Mouse (Mus musculus): ENCODE measurements at regions not wholly inside any gene's neighbourhood (a gene's known extent, or its start where the extent isn't known, plus 50 kb on each side); places are given as distances from the start of the nearest gene placed in this dataset.

DNA sequence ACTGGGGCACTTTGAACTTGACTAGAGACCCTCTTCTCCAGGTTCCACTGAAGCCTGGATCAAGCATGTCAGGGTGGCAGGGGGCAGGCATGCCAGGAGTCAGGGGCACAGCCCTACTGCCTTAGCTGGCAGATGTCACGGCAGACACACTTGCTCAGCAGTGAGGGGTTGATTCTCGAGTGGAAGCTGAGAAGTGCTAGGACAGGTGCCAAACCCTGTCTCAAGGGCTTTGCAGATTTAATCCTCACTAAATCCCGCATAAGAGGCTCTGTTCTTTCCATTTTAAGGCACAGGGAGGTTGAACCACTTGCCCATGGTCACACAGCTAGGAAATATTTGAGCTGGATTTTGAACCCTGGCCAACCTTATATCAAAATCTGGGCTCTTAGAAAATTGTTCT is 223.5 kb upstream of the Mvb12b start:
- no peaks in the 10 kb centered on the region for H3K9me3 ChIP-seq (ENCODE audit: control insufficient read depth, low read length)
- 39% methylated on average over 3 of the region's 3 CpGs for WGBS
- peak; percentile 34 for DNase-seq (ENCODE audit: low spot score)
- H3K9ac ChIP-seq (ENCODE audit: low read depth, low read length) = no peak overlapping the region
- no peak overlapping the region for H3K4me2 ChIP-seq (ENCODE audit: low read depth, low read length)
- H3K4me1 ChIP-seq (ENCODE audit: control insufficient read depth, insufficient read depth, low read length) = no peaks in the 10 kb centered on the region; the same call in 1 of the 2 replicates
- ATAC-seq (ENCODE audit: low read depth) = no peak
- 0 out of 2 replicates have a peak, but pooled peaks cover 5% of the 10 kb centered on the region for H3K27me3 ChIP-seq (replicated peaks; ENCODE audit: control insufficient read depth, insufficient read depth, low read length)
- H3K4me3 ChIP-seq (ENCODE audit: low read depth, low read length) = no peak overlapping the region
- H3K27ac ChIP-seq (replicated peaks; ENCODE audit: low read depth, low read length) = no peak overlapping the region
- no peaks in the 10 kb centered on the region for H3K36me3 ChIP-seq (ENCODE audit: control insufficient read depth, insufficient read depth, low read length)

DNA sequence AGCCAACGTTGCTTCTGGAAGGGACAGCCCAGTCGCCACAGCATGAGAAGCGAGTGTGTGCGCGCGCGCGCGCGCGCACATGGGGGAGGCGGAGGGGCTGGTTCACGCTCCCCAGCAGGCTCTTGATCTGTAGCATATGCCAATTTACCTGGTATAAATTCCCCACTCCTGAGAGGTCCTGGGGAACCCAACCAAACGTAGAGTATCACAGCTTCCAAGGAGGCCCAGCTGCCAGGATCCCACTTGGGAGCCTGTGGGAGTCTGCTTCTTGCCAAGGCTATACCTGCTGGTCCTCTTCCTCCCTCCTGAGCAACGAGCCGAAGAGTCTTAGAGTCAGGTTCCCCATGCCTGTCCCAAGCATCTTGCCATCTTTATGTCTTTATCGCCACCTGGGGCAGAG is 222.8 kb upstream of the Mvb12b start:
- ATAC-seq (ENCODE audit: low read depth) = no peak
- Histone ChIP-seq H3K4me2 (ENCODE audit: low read depth, low read length) (no peak overlapping the region), H3K27ac (replicated peaks; ENCODE audit: low read depth, low read length) (no peak overlapping the region), H3K27me3 (replicated peaks; ENCODE audit: control insufficient read depth, insufficient read depth, low read length) (0 out of 2 replicates have a peak, but pooled peaks cover 5% of the 10 kb centered on the region), H3K9me3 (ENCODE audit: control insufficient read depth, low read length) (no peaks in the 10 kb centered on the region), H3K4me1 (ENCODE audit: control insufficient read depth, insufficient read depth, low read length) (no peaks in the 10 kb centered on the region; the same call in 1 of the 2 replicates), H3K4me3 (ENCODE audit: low read depth, low read length) (no peak overlapping the region), H3K36me3 (ENCODE audit: control insufficient read depth, insufficient read depth, low read length) (no peaks in the 10 kb centered on the region), H3K9ac (ENCODE audit: low read depth, low read length) (no peak overlapping the region)
- 81% methylated on average over 17 of the region's 17 CpGs for WGBS
- no peak for DNase-seq (ENCODE audit: low spot score)

- Histone ChIP-seq H3K4me1 (ENCODE audit: control insufficient read depth, insufficient read depth, low read length) (no peaks in the 10 kb centered on the region; the same call in 1 of the 2 replicates), H3K4me2 (ENCODE audit: low read depth, low read length) (peak overlapping the region; percentile 40), H3K9ac (ENCODE audit: low read depth, low read length) (no peak overlapping the region), H3K9me3 (ENCODE audit: control insufficient read depth, low read length) (no peaks in the 10 kb centered on the region), H3K4me3 (ENCODE audit: low read depth, low read length) (no peak overlapping the region), H3K27me3 (replicated peaks; ENCODE audit: control insufficient read depth, insufficient read depth, low read length) (0 out of 2 replicates have a peak, but pooled peaks cover 5% of the 10 kb centered on the region), H3K36me3 (ENCODE audit: control insufficient read depth, insufficient read depth, low read length) (no peaks in the 10 kb centered on the region), H3K27ac (replicated peaks; ENCODE audit: low read depth, low read length) (no peak overlapping the region)
- 49% methylated on average over 27 of the region's 27 CpGs for WGBS
- no peak for ATAC-seq (ENCODE audit: low read depth)
- DNase-seq (ENCODE audit: low spot score) = peak; percentile 23
These were observed 220.0 kb upstream of the Mvb12b start for GRCm38 (mm10) chr2:34107566-34108303.

DNA sequence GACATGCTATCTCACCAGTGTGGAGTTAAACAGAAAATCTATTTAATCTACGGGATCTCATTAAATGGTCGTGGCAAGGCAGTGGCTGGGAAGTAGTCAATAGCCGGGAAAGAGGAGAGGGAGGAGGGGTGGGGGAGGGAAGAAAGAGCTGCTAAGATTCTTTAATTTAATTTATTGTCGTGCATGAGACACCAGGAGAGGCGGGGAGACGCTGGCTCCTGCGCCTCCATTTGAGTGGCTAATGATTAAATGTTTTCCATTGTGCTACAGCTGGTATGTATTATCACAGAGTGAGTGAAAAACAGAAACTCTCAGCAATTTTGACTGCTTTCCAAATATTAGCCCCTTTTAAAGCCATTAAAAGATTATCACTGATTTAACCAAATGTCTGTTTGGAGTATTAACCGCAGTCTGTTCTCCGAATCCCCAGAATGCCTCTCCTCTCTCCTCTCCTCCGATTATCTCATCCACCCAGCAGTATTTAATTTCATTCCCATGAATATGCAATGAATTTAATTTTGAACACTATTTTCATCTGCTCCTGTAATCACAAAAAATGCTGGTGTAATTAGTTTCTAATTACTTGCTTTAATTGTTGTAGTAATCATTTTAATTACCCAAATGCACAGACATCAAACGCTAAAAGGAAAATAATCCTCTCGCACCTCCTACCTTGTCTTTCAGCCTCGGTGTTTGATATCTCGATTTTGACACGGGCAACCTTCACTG is 219.3 kb upstream of the Mvb12b start:
- no peaks in the 10 kb centered on the region for H3K36me3 ChIP-seq (ENCODE audit: control insufficient read depth, insufficient read depth, low read length)
- 25% methylated on average over 15 of the region's 15 CpGs for WGBS
- H3K4me1 ChIP-seq (ENCODE audit: control insufficient read depth, insufficient read depth, low read length) = no peaks in the 10 kb centered on the region; the same call in 1 of the 2 replicates
- H3K27me3 ChIP-seq (replicated peaks; ENCODE audit: control insufficient read depth, insufficient read depth, low read length) = 0 out of 2 replicates have a peak, but pooled peaks cover 5% of the 10 kb centered on the region
- ATAC-seq (ENCODE audit: low read depth) (peak; percentile 27; the same call in 1 of the 2 replicates), DNase-seq (ENCODE audit: low spot score) (peak; percentile 78)
- H3K27ac ChIP-seq (replicated peaks; ENCODE audit: low read depth, low read length) = no peak overlapping the region
- peak overlapping the region; percentile 40 for H3K4me2 ChIP-seq (ENCODE audit: low read depth, low read length)
- no peak overlapping the region for H3K9ac ChIP-seq (ENCODE audit: low read depth, low read length)
- no peaks in the 10 kb centered on the region for H3K9me3 ChIP-seq (ENCODE audit: control insufficient read depth, low read length)
- no peak overlapping the region for H3K4me3 ChIP-seq (ENCODE audit: low read depth, low read length)

DNA sequence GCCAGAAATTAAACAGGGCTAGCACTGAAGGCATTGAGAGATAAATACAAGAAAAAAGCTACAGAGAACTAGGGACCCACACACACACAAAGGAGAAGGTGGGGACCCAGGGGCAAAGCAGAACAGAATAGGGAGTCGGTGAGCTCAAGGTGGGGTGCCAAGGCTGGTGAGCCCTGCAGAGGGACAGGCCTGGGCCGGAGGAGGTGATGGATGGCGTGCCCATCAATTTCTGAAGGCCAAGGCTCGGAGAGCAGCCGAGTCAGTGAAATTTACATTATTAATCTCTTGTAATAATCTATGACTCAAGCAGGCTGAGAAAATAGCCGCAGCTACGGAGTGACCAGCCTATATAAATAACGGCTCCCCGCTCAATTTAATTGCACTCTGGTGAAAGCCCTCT is 218.5 kb upstream of the Mvb12b start:
- DNase-seq (ENCODE audit: low spot score) (no peak), ATAC-seq (ENCODE audit: low read depth) (no peak)
- Histone ChIP-seq H3K9me3 (ENCODE audit: control insufficient read depth, low read length) (no peaks in the 10 kb centered on the region), H3K4me2 (ENCODE audit: low read depth, low read length) (peak overlapping the region; percentile 40), H3K36me3 (ENCODE audit: control insufficient read depth, insufficient read depth, low read length) (no peaks in the 10 kb centered on the region), H3K27me3 (replicated peaks; ENCODE audit: control insufficient read depth, insufficient read depth, low read length) (0 out of 2 replicates have a peak, but pooled peaks cover 5% of the 10 kb centered on the region), H3K4me3 (ENCODE audit: low read depth, low read length) (no peak overlapping the region), H3K27ac (replicated peaks; ENCODE audit: low read depth, low read length) (no peak overlapping the region), H3K4me1 (ENCODE audit: control insufficient read depth, insufficient read depth, low read length) (no peaks in the 10 kb centered on the region; the same call in 1 of the 2 replicates), H3K9ac (ENCODE audit: low read depth, low read length) (no peak overlapping the region)
- 56% methylated on average over 9 of the region's 9 CpGs for WGBS

DNA sequence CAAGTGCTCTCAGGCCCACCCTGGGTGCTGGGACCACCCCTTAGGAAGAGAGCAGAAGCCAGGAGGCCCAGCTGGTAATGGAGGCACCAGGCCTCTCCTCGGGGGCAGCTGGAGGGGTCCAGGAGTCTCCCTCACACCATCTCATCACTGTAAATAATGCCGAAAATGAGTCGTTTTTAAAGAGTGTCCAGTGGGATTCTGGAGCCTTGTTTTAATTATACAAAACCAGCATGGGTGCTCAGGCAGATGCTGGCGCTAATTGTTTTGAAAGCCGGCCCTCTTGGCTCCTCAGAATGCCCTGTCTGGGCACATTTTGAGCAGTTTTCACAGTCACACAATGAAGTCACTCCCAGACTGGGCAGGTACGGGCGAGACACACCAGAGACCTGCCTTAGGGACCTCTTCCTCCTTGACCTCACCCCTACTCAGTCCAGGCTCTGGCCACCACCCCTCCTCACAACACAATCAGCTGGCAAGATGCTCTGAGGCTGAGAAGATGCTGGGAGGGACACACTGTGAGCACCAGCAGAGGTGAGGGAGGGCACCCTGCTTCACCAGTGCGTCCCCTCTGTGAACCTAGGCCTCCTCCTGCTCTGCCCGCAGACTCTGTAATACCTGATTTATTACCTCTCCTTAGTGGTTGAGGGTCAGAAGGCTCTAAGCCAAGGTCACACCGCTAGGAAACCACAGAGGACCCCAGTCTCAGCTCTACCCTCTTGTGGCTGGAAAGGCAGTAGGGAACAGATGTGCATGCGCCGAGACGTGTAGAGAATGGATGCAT is 217.7 kb upstream of the Mvb12b start:
- Histone ChIP-seq H3K9me3 (ENCODE audit: control insufficient read depth, low read length) (no peaks in the 10 kb centered on the region), H3K4me2 (ENCODE audit: low read depth, low read length) (no peak overlapping the region), H3K27me3 (replicated peaks; ENCODE audit: control insufficient read depth, insufficient read depth, low read length) (0 out of 2 replicates have a peak, but pooled peaks cover 5% of the 10 kb centered on the region), H3K27ac (replicated peaks; ENCODE audit: low read depth, low read length) (no peak overlapping the region), H3K9ac (ENCODE audit: low read depth, low read length) (no peak overlapping the region), H3K4me1 (ENCODE audit: control insufficient read depth, insufficient read depth, low read length) (no peaks in the 10 kb centered on the region; the same call in 1 of the 2 replicates), H3K4me3 (ENCODE audit: low read depth, low read length) (no peak overlapping the region), H3K36me3 (ENCODE audit: control insufficient read depth, insufficient read depth, low read length) (no peaks in the 10 kb centered on the region)
- ATAC-seq (ENCODE audit: low read depth) = no peak
- no peak for DNase-seq (ENCODE audit: low spot score)
- WGBS = 62% methylated on average over 13 of the region's 13 CpGs

GRCm38 (mm10) chr2:34098004-34098547 is 210.3 kb upstream of the Mvb12b start:
- ATAC-seq (ENCODE audit: low read depth) (no peak), DNase-seq (ENCODE audit: low spot score) (no peak)
- no peak overlapping the region for H3K4me3 ChIP-seq (ENCODE audit: low read depth, low read length)
- no peaks in the 10 kb centered on the region for H3K27me3 ChIP-seq (replicated peaks; ENCODE audit: control insufficient read depth, insufficient read depth, low read length)
- H3K9ac ChIP-seq (ENCODE audit: low read depth, low read length) = no peak overlapping the region
- no peak overlapping the region for H3K4me2 ChIP-seq (ENCODE audit: low read depth, low read length)
- 69% methylated on average over 14 of the region's 14 CpGs for WGBS
- no peak overlapping the region for H3K27ac ChIP-seq (replicated peaks; ENCODE audit: low read depth, low read length)
- no peaks in the 10 kb centered on the region for H3K9me3 ChIP-seq (ENCODE audit: control insufficient read depth, low read length)
- no peaks in the 10 kb centered on the region for H3K36me3 ChIP-seq (ENCODE audit: control insufficient read depth, insufficient read depth, low read length)
- no peaks in the 10 kb centered on the region for H3K4me1 ChIP-seq (ENCODE audit: control insufficient read depth, insufficient read depth, low read length)

GRCm38 (mm10) chr2:34096561-34096960 is 208.8 kb upstream of the Mvb12b start:
- no peak for ATAC-seq (ENCODE audit: low read depth)
- Histone ChIP-seq H3K4me3 (ENCODE audit: low read depth, low read length) (no peak overlapping the region), H3K9me3 (ENCODE audit: control insufficient read depth, low read length) (no peaks in the 10 kb centered on the region), H3K27me3 (replicated peaks; ENCODE audit: control insufficient read depth, insufficient read depth, low read length) (no peaks in the 10 kb centered on the region), H3K4me2 (ENCODE audit: low read depth, low read length) (no peak overlapping the region), H3K36me3 (ENCODE audit: control insufficient read depth, insufficient read depth, low read length) (no peaks in the 10 kb centered on the region), H3K9ac (ENCODE audit: low read depth, low read length) (no peak overlapping the region), H3K27ac (replicated peaks; ENCODE audit: low read depth, low read length) (no peak overlapping the region), H3K4me1 (ENCODE audit: control insufficient read depth, insufficient read depth, low read length) (no peaks in the 10 kb centered on the region)
- no peak for DNase-seq (ENCODE audit: low spot score)
